Mouse (Mus musculus): ENCODE data around the gene Bola1. TPM values are rescaled to one million over a fixed set of nuclear protein-coding genes. Genes with fewer than 3 reads are reported as not detected.

Gene Bola1
- total and polyA plus RNA-seq, 2 experiments: 44.0 to 68.7 TPM

DNA sequence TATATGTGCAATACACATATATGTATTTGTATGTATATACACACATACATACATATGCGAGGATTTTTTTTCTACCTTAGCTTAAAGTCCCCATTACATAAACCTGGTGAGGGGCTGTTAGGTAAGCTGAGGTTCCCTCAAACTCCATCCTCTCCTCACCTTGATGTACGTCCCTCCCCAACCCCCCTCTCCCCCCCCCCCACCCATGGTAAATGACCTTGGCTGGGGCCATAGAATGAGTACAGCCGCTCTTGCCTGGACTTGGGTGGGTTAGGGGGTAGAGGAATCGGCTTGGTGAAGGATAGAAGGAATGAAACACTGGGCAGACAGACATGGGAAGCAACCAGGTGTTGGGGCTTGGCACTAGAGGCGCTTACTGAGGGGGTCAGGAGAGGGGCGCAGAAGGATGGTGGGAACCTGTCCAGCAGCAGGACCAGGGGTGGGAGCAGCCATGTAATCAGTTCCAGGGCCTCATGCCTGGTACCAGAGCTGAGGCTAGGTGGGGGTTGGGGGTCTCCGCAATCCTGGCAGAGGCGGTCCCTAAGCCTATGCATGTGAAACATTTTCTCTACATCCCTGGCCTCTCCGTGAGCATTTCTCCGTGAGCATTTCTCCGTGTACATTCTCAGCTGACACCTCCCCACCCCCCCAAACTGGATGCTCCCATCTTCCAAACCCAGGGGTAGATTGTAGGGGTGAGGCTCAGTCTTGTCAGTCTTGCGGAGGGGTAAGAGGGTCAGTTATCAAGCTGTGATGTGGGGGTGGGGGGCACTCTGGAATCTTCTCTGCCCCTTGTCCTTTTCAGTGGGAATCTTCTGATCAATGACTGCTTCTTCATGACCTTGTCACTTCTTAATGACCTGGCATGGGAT, 37.8 kb downstream of the Bola1 start:
- DNase-seq (ENCODE audit: extremely low read depth, low read depth, low spot score): no peak
- Histone ChIP-seq H3K4me3 (ENCODE audit: insufficient read depth, low read depth, low read length) (no peak overlapping the region), H3K79me2 (ENCODE audit: control insufficient read depth, insufficient read depth, low read length) (no peaks in the 10 kb centered on the region), H3K27me3 (ENCODE audit: control insufficient read depth, insufficient read depth, low read length) (no peaks in the 10 kb centered on the region), H3K27ac (replicated peaks; ENCODE audit: insufficient read depth, low read depth, low read length) (no peak overlapping the region), H3K4me1 (ENCODE audit: control insufficient read depth, insufficient read depth, low read length) (no peaks in the 10 kb centered on the region), H3K9ac (ENCODE audit: low read depth, low read length) (no peak overlapping the region), H3K36me3 (ENCODE audit: control insufficient read depth, insufficient read depth, low read length) (peaks cover 10% of the 10 kb centered on the region)
- TF ChIP-seq POLR2A (IDR thresholded peaks at IDR 0.05; ENCODE audit: extremely low read depth, insufficient read depth, low read length) (no peak), CTCF (IDR thresholded peaks at IDR 0.05; ENCODE audit: low read depth, low read length) (no peak)
- 53% methylated on average over 12 of the region's 12 CpGs for WGBS

DNA sequence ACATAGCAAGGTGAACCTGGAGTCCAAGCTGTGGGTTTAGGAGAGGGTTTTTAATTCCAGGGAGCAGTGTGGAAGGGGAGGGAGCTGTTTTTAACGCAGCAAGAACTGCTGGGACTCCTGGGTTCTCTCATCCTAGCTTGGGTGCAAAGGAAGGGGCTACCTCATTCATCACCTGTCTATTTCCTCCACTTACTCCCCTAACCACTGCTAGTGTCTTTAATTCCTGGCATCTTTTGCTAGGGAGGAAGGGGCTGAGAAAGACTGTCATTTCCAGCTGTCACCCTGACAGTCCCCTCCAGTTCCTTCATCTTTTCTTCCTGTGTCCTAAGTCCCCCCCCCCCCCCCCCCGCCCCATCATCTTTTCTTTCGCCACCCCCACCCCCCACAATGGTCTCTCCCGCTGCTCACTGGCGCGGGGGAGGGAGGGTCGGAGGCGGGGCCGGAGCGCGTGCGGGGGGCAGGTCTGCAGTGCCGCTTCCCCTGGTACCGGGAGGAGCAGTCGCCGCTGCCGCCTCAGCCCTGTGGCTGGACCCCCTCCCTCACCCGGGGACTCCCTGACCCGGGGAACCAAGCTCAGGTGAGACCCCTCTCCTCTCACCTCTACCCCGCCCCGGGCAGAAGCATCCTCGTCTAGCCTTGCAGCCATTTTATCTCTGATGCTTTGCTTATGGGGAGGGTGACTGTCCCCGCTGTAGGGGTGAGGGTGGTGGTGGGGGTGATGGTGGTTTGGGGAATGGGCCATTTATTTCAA, 38.6 kb downstream of the Bola1 start, which contains the start of gene Sv2a:
Gene Sv2a, plus strand, starts transcription at position 425 of the 751 bp plus-strand sequence.
- Histone ChIP-seq H3K27me3 (ENCODE audit: control insufficient read depth, insufficient read depth, low read length) (no peaks in the 10 kb centered on the region), H3K79me2 (ENCODE audit: control insufficient read depth, insufficient read depth, low read length) (no peaks in the 10 kb centered on the region), H3K4me1 (ENCODE audit: control insufficient read depth, insufficient read depth, low read length) (no peaks in the 10 kb centered on the region), H3K9ac (ENCODE audit: low read depth, low read length) (no peak within 1 kb of the TSS), H3K4me3 (ENCODE audit: insufficient read depth, low read depth, low read length) (peak within 1 kb of the TSS; percentile 37; the same call in 1 of the 2 replicates), H3K36me3 (ENCODE audit: control insufficient read depth, insufficient read depth, low read length) (peaks cover 15% of the 10 kb centered on the region), H3K27ac (replicated peaks; ENCODE audit: insufficient read depth, low read depth, low read length) (no peak within 1 kb of the TSS)
- WGBS: 3% methylated on average over 19 of the region's 23 CpGs
- TF ChIP-seq POLR2A (IDR thresholded peaks at IDR 0.05; ENCODE audit: extremely low read depth, insufficient read depth, low read length) (no peak), CTCF (IDR thresholded peaks at IDR 0.05; ENCODE audit: low read depth, low read length) (no peak)
- no peak for DNase-seq (ENCODE audit: extremely low read depth, low read depth, low spot score)

DNA sequence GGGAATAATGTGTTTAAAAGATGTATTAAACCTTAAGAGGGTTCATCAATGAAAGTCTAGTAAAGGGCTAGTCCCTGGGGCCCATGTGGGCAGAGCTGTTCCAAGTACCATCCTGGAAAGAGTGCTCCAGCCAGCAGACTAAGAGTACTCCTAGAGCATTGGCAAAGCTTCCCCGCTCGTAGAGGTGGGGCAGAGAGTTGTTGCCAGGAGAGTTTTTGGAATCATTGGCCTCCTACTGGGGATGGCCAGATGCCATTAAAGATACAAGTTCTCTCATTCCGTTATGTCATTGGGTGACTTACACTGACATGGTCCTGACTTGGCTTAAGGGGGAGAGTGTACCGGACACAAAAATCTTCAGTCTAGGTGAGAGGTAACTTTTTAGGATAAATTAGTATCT, 40.0 kb downstream of the Bola1 start:
- no peak overlapping the region for H3K9ac ChIP-seq (ENCODE audit: low read depth, low read length)
- DNase-seq (ENCODE audit: extremely low read depth, low read depth, low spot score): peak; percentile 79
- no peak for TF ChIP-seq CTCF (IDR thresholded peaks at IDR 0.05; ENCODE audit: low read depth, low read length)
- TF ChIP-seq POLR2A (IDR thresholded peaks at IDR 0.05; ENCODE audit: extremely low read depth, insufficient read depth, low read length): no peak
- H3K27ac ChIP-seq (replicated peaks; ENCODE audit: insufficient read depth, low read depth, low read length): no peak overlapping the region
- H3K79me2 ChIP-seq (ENCODE audit: control insufficient read depth, insufficient read depth, low read length): no peaks in the 10 kb centered on the region
- no peaks in the 10 kb centered on the region for H3K4me1 ChIP-seq (ENCODE audit: control insufficient read depth, insufficient read depth, low read length)
- no peaks in the 10 kb centered on the region for H3K27me3 ChIP-seq (ENCODE audit: control insufficient read depth, insufficient read depth, low read length)
- peaks cover 20% of the 10 kb centered on the region for H3K36me3 ChIP-seq (ENCODE audit: control insufficient read depth, insufficient read depth, low read length)
- WGBS: 35% methylated on average over 4 of the region's 4 CpGs
- no peak overlapping the region for H3K4me3 ChIP-seq (ENCODE audit: insufficient read depth, low read depth, low read length)

DNA sequence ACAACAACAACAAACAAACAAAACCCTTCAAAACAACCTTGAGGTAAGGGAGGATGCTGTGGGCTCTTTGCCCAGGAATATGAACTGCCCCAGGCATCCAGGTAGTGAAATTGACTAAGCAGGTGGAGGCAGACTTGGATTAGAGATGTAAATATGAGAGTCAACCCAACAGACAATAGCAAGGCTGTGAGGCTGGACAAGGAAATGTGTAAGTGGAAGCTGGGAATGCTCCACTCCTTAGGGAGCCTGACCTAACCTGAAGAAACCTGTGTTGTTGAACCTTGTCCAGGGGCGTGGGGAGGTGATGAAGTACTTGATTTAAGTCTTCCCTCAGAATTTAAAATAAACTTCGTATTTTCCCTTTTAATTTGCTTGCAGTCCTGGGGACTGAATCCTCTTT, 40.6 kb downstream of the Bola1 start:
- peaks cover 21% of the 10 kb centered on the region for H3K36me3 ChIP-seq (ENCODE audit: control insufficient read depth, insufficient read depth, low read length)
- no peak overlapping the region for H3K4me3 ChIP-seq (ENCODE audit: insufficient read depth, low read depth, low read length)
- no peak for DNase-seq (ENCODE audit: extremely low read depth, low read depth, low spot score)
- no peak overlapping the region for H3K27ac ChIP-seq (replicated peaks; ENCODE audit: insufficient read depth, low read depth, low read length)
- H3K4me1 ChIP-seq (ENCODE audit: control insufficient read depth, insufficient read depth, low read length): no peaks in the 10 kb centered on the region
- no peak for TF ChIP-seq POLR2A (IDR thresholded peaks at IDR 0.05; ENCODE audit: extremely low read depth, insufficient read depth, low read length)
- H3K27me3 ChIP-seq (ENCODE audit: control insufficient read depth, insufficient read depth, low read length): no peaks in the 10 kb centered on the region
- H3K79me2 ChIP-seq (ENCODE audit: control insufficient read depth, insufficient read depth, low read length): no peaks in the 10 kb centered on the region
- no peak overlapping the region for H3K9ac ChIP-seq (ENCODE audit: low read depth, low read length)
- WGBS: 89% methylated on average over 2 of the region's 2 CpGs

- WGBS: 95% methylated on average over 4 of the region's 4 CpGs
- no peaks in the 10 kb centered on the region for H3K79me2 ChIP-seq (ENCODE audit: control insufficient read depth, insufficient read depth, low read length)
- no peaks in the 10 kb centered on the region for H3K4me1 ChIP-seq (ENCODE audit: control insufficient read depth, insufficient read depth, low read length)
- H3K27me3 ChIP-seq (ENCODE audit: control insufficient read depth, insufficient read depth, low read length): no peaks in the 10 kb centered on the region
- TF ChIP-seq CTCF (IDR thresholded peaks at IDR 0.05; ENCODE audit: low read depth, low read length): no peak
- TF ChIP-seq POLR2A (IDR thresholded peaks at IDR 0.05; ENCODE audit: extremely low read depth, insufficient read depth, low read length): no peak
- peaks cover 21% of the 10 kb centered on the region for H3K36me3 ChIP-seq (ENCODE audit: control insufficient read depth, insufficient read depth, low read length)
- H3K27ac ChIP-seq (replicated peaks; ENCODE audit: insufficient read depth, low read depth, low read length): no peak overlapping the region
- H3K9ac ChIP-seq (ENCODE audit: low read depth, low read length): no peak overlapping the region
- DNase-seq (ENCODE audit: extremely low read depth, low read depth, low spot score): no peak
- no peak overlapping the region for H3K4me3 ChIP-seq (ENCODE audit: insufficient read depth, low read depth, low read length)
Observed at GRCm38 (mm10) chr3:96178427-96178826, 41.1 kb downstream of the Bola1 start.
